Mouse (Mus musculus) heart, postnatal 0 days (tissue): ENCODE data around the gene Arl15. TPM values are rescaled to one million over a fixed set of nuclear protein-coding genes. Genes with fewer than 3 reads are reported as not detected.

Experiments
- ATAC-seq: fragments of 200-750 bp; cut with Nextera tagmentation; 2 replicates; pipeline ENCODE4 v1.8.0; 2017; ENCODE audit warnings: low read depth, moderate number of reproducible peaks, moderate library complexity; ENCODE audit not compliant: insufficient read depth
- DNase-seq: peaks from one replicate; pipeline ENCODE4 v3.0.0-alpha.2; 2016; ENCODE audit warnings: low spot score
- H3K27ac ChIP-seq: fragments of 300-500 bp; sonication (generic); 2 replicates; pipeline ENCODE4 v1.5.1; 2014; ENCODE audit warnings: low read depth, mild to moderate bottlenecking
- H3K27me3 ChIP-seq: fragments of 300-500 bp; sonication (generic); 2 replicates; pipeline ENCODE4 v1.6.1; 2014; ENCODE audit warnings: low read length, mixed read lengths; ENCODE audit not compliant: control insufficient read depth, insufficient read depth
- H3K36me3 ChIP-seq: fragments of 300-500 bp; sonication (generic); replicated peaks from 2 replicates; pipeline ENCODE4 v1.6.1; 2014; ENCODE audit warnings: low read length, mixed read lengths; ENCODE audit not compliant: control insufficient read depth, insufficient read depth
- H3K4me1 ChIP-seq: fragments of 300-500 bp; sonication (generic); 2 replicates; pipeline ENCODE4 v1.6.1; 2014; ENCODE audit warnings: antibody characterized with exemption; ENCODE audit not compliant: control insufficient read depth, insufficient read depth
- H3K4me2 ChIP-seq: fragments of 300-500 bp; sonication (generic); 2 replicates; pipeline ENCODE4 v1.6.1; 2014; ENCODE audit warnings: low read depth, mild to moderate bottlenecking, low read length, moderate library complexity
- H3K4me3 ChIP-seq: fragments of 300-500 bp; sonication (generic); 2 replicates; pipeline ENCODE4 v1.5.1; 2014; ENCODE audit warnings: low read depth, low read length
- H3K9ac ChIP-seq: fragments of 300-500 bp; sonication (generic); replicated peaks from 2 replicates; pipeline ENCODE4 v1.6.1; 2014; ENCODE audit warnings: low read depth, low read length, mixed read lengths
- H3K9me3 ChIP-seq: fragments of 300-500 bp; sonication (generic); replicated peaks from 2 replicates; pipeline ENCODE4 v1.6.1; 2016; ENCODE audit warnings: low read length; ENCODE audit not compliant: control insufficient read depth
- CTCF ChIP-seq: IDR thresholded peaks from 2 replicates; pipeline ENCODE4 v1.5.1; 2016; ENCODE audit warnings: antibody characterized with exemption, control low read depth, low read depth
- EP300 ChIP-seq: IDR thresholded peaks from 2 replicates; pipeline ENCODE4 v1.6.1; 2016; ENCODE audit warnings: antibody characterized with exemption, low read depth
- WGBS: fragments of 180-500 bp; shearing (Covaris S2); extraction: QIAGEN DNeasy Blood & Tissue Kit; methylation state at CpG from one replicate; pipeline ENCODE4 v1.1.7; 2014; 5-methylcytosine and 5-hydroxymethylcytosine counted together
- polyA plus RNA-seq: library from polyadenylated mRNA; unstranded; fragments of >200 nt; fragmentation: Nextera tagmentation; extraction: Ambion mirVana; gene quantifications from 2 replicates; pipeline ENCODE4 v1.2.1, GENCODE M21; 2015
- total RNA-seq: library from RNA; depleted of rRNA; stranded (reverse); fragments of >200 nt; gene quantifications from 2 replicates; pipeline ENCODE4 v1.2.3, GENCODE M21; 2014; ENCODE audit warnings: low replicate concordance

Gene Arl15
- total and polyA plus RNA-seq, 2 experiments from 2014 or later = 3.9 to 16.5 TPM

- Histone ChIP-seq H3K4me3 (no peak overlapping the region), H3K9ac (no peak overlapping the region), H3K27me3 (no peaks in the 10 kb centered on the region), H3K9me3 (no peaks in the 10 kb centered on the region), H3K27ac (no peak overlapping the region), H3K36me3 (no peaks in the 10 kb centered on the region), H3K4me2 (no peak overlapping the region), H3K4me1 (no peaks in the 10 kb centered on the region)
- ATAC-seq (no peak), DNase-seq (no peak)
- WGBS = 80% methylated on average over 6 of the region's 6 CpGs
- no peak for TF ChIP-seq EP300
- TF ChIP-seq CTCF = no peak
Measured at GRCm38 (mm10) chr13:114060258-114060657, 266.0 kb downstream of the Arl15 start.

- ATAC-seq (no peak), DNase-seq (no peak)
- no peak overlapping the region for H3K9ac ChIP-seq
- H3K4me3 ChIP-seq = no peak overlapping the region
- no peak overlapping the region for H3K27ac ChIP-seq
- TF ChIP-seq CTCF (no peak), EP300 (no peak)
- H3K4me2 ChIP-seq = no peak overlapping the region
- H3K4me1 ChIP-seq = no peaks in the 10 kb centered on the region
- 93% methylated on average over 7 of the region's 7 CpGs for WGBS
- no peaks in the 10 kb centered on the region for H3K9me3 ChIP-seq
- no peaks in the 10 kb centered on the region for H3K36me3 ChIP-seq
- H3K27me3 ChIP-seq = no peaks in the 10 kb centered on the region
Measured at GRCm38 (mm10) chr13:114061234-114061633, 266.9 kb downstream of the Arl15 start.

- no peak overlapping the region for H3K9ac ChIP-seq
- H3K4me3 ChIP-seq = no peak overlapping the region
- no peak for ATAC-seq
- DNase-seq = no peak
- no peaks in the 10 kb centered on the region for H3K4me1 ChIP-seq
- TF ChIP-seq EP300 (no peak), CTCF (no peak)
- H3K4me2 ChIP-seq = no peak overlapping the region
- H3K27me3 ChIP-seq = no peaks in the 10 kb centered on the region
- H3K9me3 ChIP-seq = no peaks in the 10 kb centered on the region
- WGBS = 68% methylated on average over 9 of the region's 9 CpGs
- no peaks in the 10 kb centered on the region for H3K36me3 ChIP-seq
- H3K27ac ChIP-seq = no peak overlapping the region
Measured at GRCm38 (mm10) chr13:114064069-114064468, 269.8 kb downstream of the Arl15 start.

- Histone ChIP-seq H3K4me2 (no peak overlapping the region), H3K9ac (no peak overlapping the region), H3K4me3 (no peak overlapping the region), H3K36me3 (no peaks in the 10 kb centered on the region), H3K27ac (no peak overlapping the region), H3K27me3 (no peaks in the 10 kb centered on the region), H3K9me3 (no peaks in the 10 kb centered on the region), H3K4me1 (no peaks in the 10 kb centered on the region)
- 52% methylated on average over 6 of the region's 6 CpGs for WGBS
- TF ChIP-seq EP300 (no peak), CTCF (no peak)
- ATAC-seq (no peak), DNase-seq (no peak)
Measured at GRCm38 (mm10) chr13:114065012-114065411, 270.7 kb downstream of the Arl15 start.

GRCm38 (mm10) chr13:114068421-114068820 is 274.1 kb downstream of the Arl15 start:
- DNase-seq (no peak), ATAC-seq (no peak)
- TF ChIP-seq CTCF = no peak
- TF ChIP-seq EP300 = no peak
- Histone ChIP-seq H3K4me3 (no peak overlapping the region), H3K36me3 (no peaks in the 10 kb centered on the region), H3K9me3 (no peaks in the 10 kb centered on the region), H3K4me1 (no peaks in the 10 kb centered on the region), H3K27me3 (no peaks in the 10 kb centered on the region), H3K9ac (no peak overlapping the region), H3K4me2 (no peak overlapping the region), H3K27ac (no peak overlapping the region)
- 90% methylated on average over 5 of the region's 5 CpGs for WGBS

GRCm38 (mm10) chr13:114071439-114071838 is 277.1 kb downstream of the Arl15 start:
- ATAC-seq (no peak), DNase-seq (no peak)
- Histone ChIP-seq H3K4me2 (no peak overlapping the region), H3K4me3 (no peak overlapping the region), H3K36me3 (no peaks in the 10 kb centered on the region), H3K9ac (no peak overlapping the region), H3K9me3 (no peaks in the 10 kb centered on the region), H3K4me1 (no peaks in the 10 kb centered on the region), H3K27me3 (no peaks in the 10 kb centered on the region), H3K27ac (no peak overlapping the region)
- 88% methylated on average over 7 of the region's 7 CpGs for WGBS
- no peak for TF ChIP-seq CTCF
- no peak for TF ChIP-seq EP300
